Mouse (Mus musculus): ENCODE data around the gene Pop5. TPM values are rescaled to one million over a fixed set of nuclear protein-coding genes. Genes with fewer than 3 reads are reported as not detected.

The Pop5 gene
- total and polyA plus RNA-seq, 2 experiments from 2014 or later: 41.5 to 101 TPM

- H3K9ac ChIP-seq (replicated peaks; ENCODE audit: low read length, poor library complexity, severe bottlenecking): no peak overlapping the region
- H3K36me3 ChIP-seq (ENCODE audit: insufficient read depth, low read length): peaks cover 45% of the 10 kb centered on the region
- no peaks in the 10 kb centered on the region for H3K9me3 ChIP-seq (ENCODE audit: low read length)
- no peaks in the 10 kb centered on the region for H3K27me3 ChIP-seq (ENCODE audit: insufficient read depth, low read length)
- H3K4me3 ChIP-seq (ENCODE audit: low read depth, low read length): no peak overlapping the region
- no peak overlapping the region for H3K27ac ChIP-seq (ENCODE audit: low read depth, low read length)
- H3K4me1 ChIP-seq (ENCODE audit: insufficient read depth, low read length): no peaks in the 10 kb centered on the region
- TF ChIP-seq CTCF (IDR thresholded peaks at IDR 0.05): no peak
- DNase-seq (ENCODE audit: low spot score): no peak
- 91% methylated on average over 10 of the region's 10 CpGs for WGBS
- ATAC-seq (ENCODE audit: low FRiP score): no peak
- H3K4me2 ChIP-seq (ENCODE audit: low read depth, low read length, poor library complexity, severe bottlenecking): no peak overlapping the region
These were observed 21.4 kb downstream of the Pop5 start for GRCm38 (mm10) chr5:115256909-115257546.

GRCm38 (mm10) chr5:115260356-115260755 is 24.7 kb downstream of the Pop5 start:
- H3K9me3 ChIP-seq (ENCODE audit: low read length): no peaks in the 10 kb centered on the region
- H3K4me1 ChIP-seq (ENCODE audit: insufficient read depth, low read length): no peaks in the 10 kb centered on the region
- no peak overlapping the region for H3K9ac ChIP-seq (replicated peaks; ENCODE audit: low read length, poor library complexity, severe bottlenecking)
- no peak overlapping the region for H3K27ac ChIP-seq (ENCODE audit: low read depth, low read length)
- no peak for TF ChIP-seq CTCF (IDR thresholded peaks at IDR 0.05)
- ATAC-seq (ENCODE audit: low FRiP score) (no peak), DNase-seq (ENCODE audit: low spot score) (no peak)
- H3K4me3 ChIP-seq (ENCODE audit: low read depth, low read length): no peak overlapping the region
- no peak overlapping the region for H3K4me2 ChIP-seq (ENCODE audit: low read depth, low read length, poor library complexity, severe bottlenecking)
- WGBS: 88% methylated on average over 6 of the region's 6 CpGs
- no peaks in the 10 kb centered on the region for H3K27me3 ChIP-seq (ENCODE audit: insufficient read depth, low read length)
- peaks cover 44% of the 10 kb centered on the region for H3K36me3 ChIP-seq (ENCODE audit: insufficient read depth, low read length)

- H3K27ac ChIP-seq (ENCODE audit: low read depth, low read length): no peak overlapping the region
- 84% methylated on average over 8 of the region's 8 CpGs for WGBS
- no peak for ATAC-seq (ENCODE audit: low FRiP score)
These were observed 25.5 kb downstream of the Pop5 start for GRCm38 (mm10) chr5:115261141-115261540.

GRCm38 (mm10) chr5:115261880-115262279 is 26.2 kb downstream of the Pop5 start:
- no peak overlapping the region for H3K4me3 ChIP-seq (ENCODE audit: low read depth, low read length)
- no peaks in the 10 kb centered on the region for H3K9me3 ChIP-seq (ENCODE audit: low read length)
- H3K9ac ChIP-seq (replicated peaks; ENCODE audit: low read length, poor library complexity, severe bottlenecking): no peak overlapping the region
- H3K27me3 ChIP-seq (ENCODE audit: insufficient read depth, low read length): no peaks in the 10 kb centered on the region
- WGBS: 98% methylated on average over 1 of the region's 1 CpGs
- H3K4me1 ChIP-seq (ENCODE audit: insufficient read depth, low read length): no peaks in the 10 kb centered on the region
- H3K36me3 ChIP-seq (ENCODE audit: insufficient read depth, low read length): peaks cover 31% of the 10 kb centered on the region
- ATAC-seq (ENCODE audit: low FRiP score): no peak
- H3K27ac ChIP-seq (ENCODE audit: low read depth, low read length): no peak overlapping the region
- no peak overlapping the region for H3K4me2 ChIP-seq (ENCODE audit: low read depth, low read length, poor library complexity, severe bottlenecking)
- no peak for DNase-seq (ENCODE audit: low spot score)
- TF ChIP-seq CTCF (IDR thresholded peaks at IDR 0.05): no peak

More at GRCm38 (mm10) chr5:115261141-115261540, 25.5 kb downstream of the Pop5 start:
- DNase-seq (ENCODE audit: low spot score): no peak
- Histone ChIP-seq H3K9ac (replicated peaks; ENCODE audit: low read length, poor library complexity, severe bottlenecking) (no peak overlapping the region), H3K4me2 (ENCODE audit: low read depth, low read length, poor library complexity, severe bottlenecking) (no peak overlapping the region), H3K27me3 (ENCODE audit: insufficient read depth, low read length) (no peaks in the 10 kb centered on the region), H3K36me3 (ENCODE audit: insufficient read depth, low read length) (peaks cover 37% of the 10 kb centered on the region), H3K4me1 (ENCODE audit: insufficient read depth, low read length) (no peaks in the 10 kb centered on the region), H3K9me3 (ENCODE audit: low read length) (no peaks in the 10 kb centered on the region), H3K4me3 (ENCODE audit: low read depth, low read length) (no peak overlapping the region)
- TF ChIP-seq CTCF (IDR thresholded peaks at IDR 0.05): no peak

- H3K4me1 ChIP-seq (ENCODE audit: insufficient read depth, low read length): no peaks in the 10 kb centered on the region
- ATAC-seq (ENCODE audit: low FRiP score) (no peak), DNase-seq (ENCODE audit: low spot score) (no peak)
- H3K36me3 ChIP-seq (ENCODE audit: insufficient read depth, low read length): peaks cover 23% of the 10 kb centered on the region
- no peaks in the 10 kb centered on the region for H3K27me3 ChIP-seq (ENCODE audit: insufficient read depth, low read length)
- H3K4me2 ChIP-seq (ENCODE audit: low read depth, low read length, poor library complexity, severe bottlenecking): no peak overlapping the region
- H3K27ac ChIP-seq (ENCODE audit: low read depth, low read length): no peak overlapping the region
- H3K9ac ChIP-seq (replicated peaks; ENCODE audit: low read length, poor library complexity, severe bottlenecking): no peak overlapping the region
- TF ChIP-seq CTCF (IDR thresholded peaks at IDR 0.05): no peak
- WGBS: 69% methylated on average over 14 of the region's 14 CpGs
- H3K9me3 ChIP-seq (ENCODE audit: low read length): no peaks in the 10 kb centered on the region
- no peak overlapping the region for H3K4me3 ChIP-seq (ENCODE audit: low read depth, low read length)
These were observed 27.1 kb downstream of the Pop5 start for GRCm38 (mm10) chr5:115262502-115263291.

- no peak overlapping the region for H3K9ac ChIP-seq (replicated peaks; ENCODE audit: low read length, poor library complexity, severe bottlenecking)
- H3K36me3 ChIP-seq (ENCODE audit: insufficient read depth, low read length): peaks cover 7% of the 10 kb centered on the region; the same call in 1 of the 2 replicates
- WGBS: 92% methylated on average over 5 of the region's 5 CpGs
- H3K27me3 ChIP-seq (ENCODE audit: insufficient read depth, low read length): no peaks in the 10 kb centered on the region
- ATAC-seq (ENCODE audit: low FRiP score) (no peak), DNase-seq (ENCODE audit: low spot score) (no peak)
- H3K4me2 ChIP-seq (ENCODE audit: low read depth, low read length, poor library complexity, severe bottlenecking): no peak overlapping the region
- H3K4me3 ChIP-seq (ENCODE audit: low read depth, low read length): no peak overlapping the region
- no peak for TF ChIP-seq CTCF (IDR thresholded peaks at IDR 0.05)
- peaks cover 9% of the 10 kb centered on the region; the same call in 1 of the 2 replicates for H3K4me1 ChIP-seq (ENCODE audit: insufficient read depth, low read length)
- H3K27ac ChIP-seq (ENCODE audit: low read depth, low read length): no peak overlapping the region
- no peaks in the 10 kb centered on the region for H3K9me3 ChIP-seq (ENCODE audit: low read length)
These were observed 30.7 kb downstream of the Pop5 start for GRCm38 (mm10) chr5:115266340-115266739.
